Mouse (Mus musculus) erythroblast, embryonic 14.5 days (primary cell): ENCODE data around the gene Selplg. TPM values are rescaled to one million over a fixed set of nuclear protein-coding genes. Genes with fewer than 3 reads are reported as not detected.
"Not testable (repeated sequence)": the region's sequence is repeated elsewhere in the genome, so short reads cannot be mapped to it uniquely, and the experiment has no call there.

Experiments used
- H3K27me3 ChIP-seq: 2 replicates; pipeline ENCODE4 v1.6.1; 2012; ENCODE audit warnings: inconsistent platforms; ENCODE audit not compliant: control insufficient read depth
- H3K36me3 ChIP-seq: 2 replicates; pipeline ENCODE4 v1.6.1; 2012; ENCODE audit warnings: mild to moderate bottlenecking, inconsistent platforms; ENCODE audit not compliant: control insufficient read depth
- H3K4me1 ChIP-seq: 2 replicates; pipeline ENCODE4 v1.6.1; 2012; ENCODE audit warnings: inconsistent platforms; ENCODE audit not compliant: control insufficient read depth
- H3K4me3 ChIP-seq: replicated peaks from 2 replicates; pipeline ENCODE3; 2012; ENCODE audit warnings: moderate library complexity, mild to moderate bottlenecking, inconsistent platforms
- H3K9me3 ChIP-seq: 2 replicates; pipeline ENCODE4 v1.6.1; 2012; ENCODE audit warnings: low read length, inconsistent platforms, mixed read lengths; ENCODE audit not compliant: control insufficient read depth
- GATA1 ChIP-seq: IDR thresholded peaks from 2 replicates; pipeline ENCODE4 v1.6.1; 2012; ENCODE audit warnings: low read length, inconsistent platforms, mixed read lengths
- TAL1 ChIP-seq: IDR thresholded peaks from 3 replicates; pipeline ENCODE4 v1.6.1; 2012; ENCODE audit warnings: low read length, inconsistent platforms, mixed read lengths
- polyA plus RNA-seq: library from polyadenylated mRNA; stranded (reverse); fragments of >175 nt; gene quantifications from 2 replicates; pipeline ENCODE4 v1.2.3, GENCODE M21; 2012

Gene Selplg
- polyA plus RNA-seq, 1 experiment: 1.1 TPM

- no peak for TF ChIP-seq TAL1
- TF ChIP-seq GATA1: no peak
- H3K27me3 ChIP-seq: peaks cover 8% of the 10 kb centered on the region
- peaks cover 5% of the 10 kb centered on the region for H3K4me1 ChIP-seq
- peaks cover 7% of the 10 kb centered on the region for H3K9me3 ChIP-seq
- H3K4me3 ChIP-seq: no peak overlapping the region
- no peaks in the 10 kb centered on the region for H3K36me3 ChIP-seq
Observed at GRCm38 (mm10) chr5:113815638-113816152, 16.7 kb downstream of the Selplg start.

GRCm38 (mm10) chr5:113815041-113815389 is 17.4 kb downstream of the Selplg start:
- Histone ChIP-seq H3K27me3 (peaks cover 8% of the 10 kb centered on the region), H3K4me1 (peaks cover 5% of the 10 kb centered on the region), H3K36me3 (no peaks in the 10 kb centered on the region), H3K4me3 (no peak overlapping the region), H3K9me3 (peaks cover 7% of the 10 kb centered on the region)
- no peak for TF ChIP-seq TAL1
- TF ChIP-seq GATA1: no peak

- H3K36me3 ChIP-seq: no peaks in the 10 kb centered on the region
- H3K4me3 ChIP-seq: no peak overlapping the region
- TF ChIP-seq GATA1: no peak
- no peak for TF ChIP-seq TAL1
- peaks cover 5% of the 10 kb centered on the region for H3K4me1 ChIP-seq
- peaks cover 7% of the 10 kb centered on the region for H3K9me3 ChIP-seq
- peaks cover 8% of the 10 kb centered on the region for H3K27me3 ChIP-seq
Observed at GRCm38 (mm10) chr5:113814111-113815040, 18.1 kb downstream of the Selplg start.

- TF ChIP-seq TAL1 (no peak), GATA1 (no peak)
- H3K36me3 ChIP-seq: no peaks in the 10 kb centered on the region
- peaks cover 7% of the 10 kb centered on the region for H3K9me3 ChIP-seq
- H3K4me1 ChIP-seq: peaks cover 5% of the 10 kb centered on the region
- H3K4me3 ChIP-seq: no peak overlapping the region
- H3K27me3 ChIP-seq: peaks cover 8% of the 10 kb centered on the region
Observed at GRCm38 (mm10) chr5:113813608-113814007, 18.8 kb downstream of the Selplg start.

GRCm38 (mm10) chr5:113812638-113813037 is 19.8 kb downstream of the Selplg start:
- H3K4me1 ChIP-seq: peaks cover 5% of the 10 kb centered on the region
- TF ChIP-seq TAL1 (no peak), GATA1 (no peak)
- peaks cover 8% of the 10 kb centered on the region for H3K27me3 ChIP-seq
- no peaks in the 10 kb centered on the region for H3K36me3 ChIP-seq
- H3K4me3 ChIP-seq: no peak overlapping the region
- peaks cover 7% of the 10 kb centered on the region for H3K9me3 ChIP-seq

- H3K4me3 ChIP-seq: not testable (repeated sequence)
Observed at GRCm38 (mm10) chr5:113811824-113812420, 20.5 kb downstream of the Selplg start.

GRCm38 (mm10) chr5:113810111-113810510 is 22.3 kb downstream of the Selplg start:
- H3K4me1 ChIP-seq: no peaks in the 10 kb centered on the region
- no peaks in the 10 kb centered on the region for H3K36me3 ChIP-seq
- H3K4me3 ChIP-seq: no peak overlapping the region
- peaks cover 7% of the 10 kb centered on the region for H3K9me3 ChIP-seq
- TF ChIP-seq GATA1 (no peak), TAL1 (no peak)
- peaks cover 10% of the 10 kb centered on the region for H3K27me3 ChIP-seq

More at GRCm38 (mm10) chr5:113811824-113812420, 20.5 kb downstream of the Selplg start:
- H3K4me1 ChIP-seq, H3K36me3 ChIP-seq, H3K27me3 ChIP-seq, H3K9me3 ChIP-seq: not testable (repeated sequence)

- H3K27me3 ChIP-seq: peaks cover 2% of the 10 kb centered on the region; the same call in 1 of the 2 replicates
- H3K4me1 ChIP-seq: no peaks in the 10 kb centered on the region; the same call in 1 of the 2 replicates
- no peak overlapping the region for H3K4me3 ChIP-seq
- no peak for TF ChIP-seq GATA1
- no peak for TF ChIP-seq TAL1
- H3K36me3 ChIP-seq: no peaks in the 10 kb centered on the region
- H3K9me3 ChIP-seq: peaks cover 7% of the 10 kb centered on the region
Observed at GRCm38 (mm10) chr5:113808177-113808576, 24.3 kb downstream of the Selplg start.

- no peaks in the 10 kb centered on the region for H3K36me3 ChIP-seq
- TF ChIP-seq TAL1: no peak
- no peak for TF ChIP-seq GATA1
- no peaks in the 10 kb centered on the region; the same call in 1 of the 2 replicates for H3K4me1 ChIP-seq
- no peak overlapping the region for H3K4me3 ChIP-seq
- H3K9me3 ChIP-seq: peaks cover 7% of the 10 kb centered on the region
- H3K27me3 ChIP-seq: peaks cover 2% of the 10 kb centered on the region; the same call in 1 of the 2 replicates
Observed at GRCm38 (mm10) chr5:113807712-113808111, 24.7 kb downstream of the Selplg start.
